Mouse (Mus musculus): Measurements from ENCODE around the gene Padi4.

DNA sequence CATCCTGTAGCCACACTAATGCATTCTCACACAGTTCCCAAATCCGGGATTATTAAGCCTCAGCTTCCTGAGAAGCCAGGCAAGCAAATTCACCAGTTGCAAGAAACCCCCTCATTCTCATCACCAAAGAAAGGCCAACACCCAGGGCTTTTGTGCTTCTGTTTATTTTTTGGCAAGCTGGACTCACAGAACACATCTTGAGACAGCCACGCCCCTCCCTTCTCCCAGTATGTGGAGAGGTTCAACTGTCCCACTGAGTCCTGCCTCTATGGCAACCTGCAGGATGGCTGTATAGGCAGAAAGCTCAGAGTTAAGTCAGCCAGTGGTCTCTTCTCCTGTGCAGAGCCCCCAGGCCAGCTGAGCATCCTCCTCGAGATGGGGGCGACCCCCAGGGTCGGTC lies 11.2 kb upstream of the Padi4 start:
- TF ChIP-seq CTCF (IDR thresholded peaks at IDR 0.05; ENCODE audit: low read depth, low read length) (no peak), POLR2A (IDR thresholded peaks at IDR 0.05; ENCODE audit: insufficient read depth, low read length) (no peak), EP300 (IDR thresholded peaks at IDR 0.05; ENCODE audit: insufficient read depth, low read depth, low read length) (no peak)
